Mouse (Mus musculus) limb, embryonic 11.5 days (tissue): ENCODE data around the gene Klri1. TPM values are rescaled to one million over a fixed set of nuclear protein-coding genes. Genes with fewer than 3 reads are reported as not detected.
"Not testable (repeated sequence)": the region's sequence is repeated elsewhere in the genome, so short reads cannot be mapped to it uniquely, and the experiment has no call there.

ENCODE experiments used
- ATAC-seq: fragments of 200-750 bp; cut with Nextera tagmentation; 2 replicates; pipeline ENCODE4 v1.8.0; 2017; ENCODE audit warnings: low read depth; ENCODE audit not compliant: insufficient number of reproducible peaks, low FRiP score, low TSS enrichment
- DNase-seq: peaks from one replicate; pipeline ENCODE4 v3.0.0-alpha.2; 2015; ENCODE audit warnings: low spot score
- H3K27ac ChIP-seq: fragments of 300-500 bp; sonication (generic); replicated peaks from 2 replicates; pipeline ENCODE4 v1.5.1; 2014; ENCODE audit warnings: low read depth, mild to moderate bottlenecking, low read length
- H3K27me3 ChIP-seq: fragments of 300-500 bp; sonication (generic); 2 replicates; pipeline ENCODE4 v1.6.1; 2014; ENCODE audit warnings: mild to moderate bottlenecking, low read length, mixed read lengths; ENCODE audit not compliant: control insufficient read depth, insufficient read depth
- H3K36me3 ChIP-seq: fragments of 300-500 bp; sonication (generic); 2 replicates; pipeline ENCODE4 v1.6.1; 2014; ENCODE audit warnings: mild to moderate bottlenecking, low read length, moderate library complexity, mixed read lengths; ENCODE audit not compliant: control insufficient read depth, insufficient read depth
- H3K4me1 ChIP-seq: fragments of 300-500 bp; sonication (generic); 2 replicates; pipeline ENCODE4 v1.6.1; 2014; ENCODE audit warnings: low read length, mixed read lengths; ENCODE audit not compliant: control insufficient read depth, insufficient read depth
- H3K4me2 ChIP-seq: fragments of 300-500 bp; sonication (generic); 2 replicates; pipeline ENCODE4 v1.6.1; 2014; ENCODE audit warnings: low read depth, mild to moderate bottlenecking, moderate library complexity; ENCODE audit not compliant: severe bottlenecking
- H3K4me3 ChIP-seq: fragments of 300-500 bp; sonication (generic); 2 replicates; pipeline ENCODE4 v1.5.1; 2014; ENCODE audit warnings: low read depth, low read length
- H3K9ac ChIP-seq: fragments of 300-500 bp; sonication (generic); 2 replicates; pipeline ENCODE4 v1.6.1; 2014; ENCODE audit warnings: mild to moderate bottlenecking, low read length
- H3K9me3 ChIP-seq: fragments of 300-500 bp; sonication (generic); 2 replicates; pipeline ENCODE4 v1.6.1; 2016; ENCODE audit warnings: low read length; ENCODE audit not compliant: control insufficient read depth
- WGBS: fragments of 180-500 bp; shearing (Covaris S2); extraction: QIAGEN DNeasy Blood & Tissue Kit; methylation state at CpG from one replicate; pipeline ENCODE4 v1.1.7; 2014; 5-methylcytosine and 5-hydroxymethylcytosine counted together
- microRNA-seq: library from miRNA; unstranded; fragments of <30 nt; microRNA quantifications from one replicate; pipeline ENCODE4, GENCODE M21; 2016
- polyA plus RNA-seq: library from polyadenylated mRNA; unstranded; fragments of >200 nt; fragmentation: Nextera tagmentation; extraction: Ambion mirVana; gene quantifications from 2 replicates; pipeline ENCODE4 v1.2.1, GENCODE M21; 2014

The Klri1 gene
- polyA plus RNA-seq, 1 experiment from 2014 or later, result not detected

DNA sequence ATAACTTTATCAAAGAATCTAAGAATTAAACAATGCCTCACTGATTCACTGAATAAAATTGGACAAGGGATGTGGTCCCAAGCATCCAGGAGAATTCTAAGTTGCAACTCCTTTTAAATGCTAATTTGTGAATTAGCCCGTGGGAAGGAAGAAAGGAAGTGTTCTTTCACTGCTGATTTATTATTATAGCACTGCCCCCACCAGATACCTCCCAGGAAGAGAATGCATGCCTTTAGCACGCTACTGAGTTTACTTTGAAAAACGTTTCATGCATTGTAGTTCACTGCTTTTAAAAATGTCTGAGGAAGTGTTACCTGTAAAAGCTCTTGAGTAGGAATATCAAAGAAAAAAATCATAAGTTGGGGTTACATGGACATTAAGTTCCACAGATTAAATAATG lies 3.6 kb upstream of the Klri1 start:
- Histone ChIP-seq H3K9me3 (no peaks in the 10 kb centered on the region), H3K27ac (no peak overlapping the region), H3K4me2 (no peak overlapping the region), H3K4me1 (no peaks in the 10 kb centered on the region), H3K9ac (no peak overlapping the region), H3K36me3 (no peaks in the 10 kb centered on the region), H3K4me3 (no peak overlapping the region), H3K27me3 (no peaks in the 10 kb centered on the region)
- ATAC-seq, result no peak
- no peak for DNase-seq
- 15% methylated on average over 3 of the region's 3 CpGs for WGBS

- DNase-seq, result no peak
- H3K4me1 ChIP-seq, result no peaks in the 10 kb centered on the region
- H3K9ac ChIP-seq, result no peak overlapping the region
- no peaks in the 10 kb centered on the region for H3K36me3 ChIP-seq
- H3K4me2 ChIP-seq, result no peak overlapping the region
- 42% methylated on average over 1 of the region's 1 CpGs for WGBS
- H3K9me3 ChIP-seq, result no peaks in the 10 kb centered on the region
- no peak overlapping the region for H3K4me3 ChIP-seq
- no peak overlapping the region for H3K27ac ChIP-seq
- no peak for ATAC-seq
- H3K27me3 ChIP-seq, result no peaks in the 10 kb centered on the region
These were observed 3.4 kb downstream of the Klri1 start for GRCm38 (mm10) chr6:129713566-129713965.

DNA sequence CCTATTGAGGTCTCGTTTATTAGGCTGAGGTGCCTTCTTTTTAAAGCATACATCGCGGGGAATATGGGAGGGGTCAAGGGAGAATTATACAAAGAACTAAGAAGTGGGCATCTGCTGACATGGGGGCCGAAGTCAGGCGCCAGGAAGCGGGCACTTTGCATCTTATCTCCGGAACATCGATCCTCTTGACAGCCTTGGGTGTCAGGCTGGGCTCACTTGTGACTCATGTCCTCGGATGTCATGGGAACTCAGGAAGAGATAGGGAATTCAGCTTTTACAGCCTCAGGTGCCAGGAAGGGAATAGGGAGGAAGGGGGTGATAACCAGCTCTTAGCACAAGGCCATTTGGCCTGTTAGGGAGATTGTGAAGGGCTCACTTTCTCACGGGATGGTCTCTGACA lies 25.5 kb downstream of the Klri1 start:
- DNase-seq, H3K9me3 ChIP-seq, ATAC-seq, H3K27ac ChIP-seq, H3K36me3 ChIP-seq, H3K4me1 ChIP-seq, H3K4me3 ChIP-seq, H3K27me3 ChIP-seq, H3K4me2 ChIP-seq, H3K9ac ChIP-seq: not testable (repeated sequence)
- 75% methylated on average over 10 of the region's 10 CpGs for WGBS

- H3K4me1 ChIP-seq, result no peaks in the 10 kb centered on the region
- DNase-seq (no peak), ATAC-seq (no peak)
- H3K4me2 ChIP-seq, result no peak overlapping the region
- H3K27ac ChIP-seq, result no peak overlapping the region
- 77% methylated on average over 1 of the region's 1 CpGs for WGBS
- H3K27me3 ChIP-seq, result no peaks in the 10 kb centered on the region
- H3K36me3 ChIP-seq, result no peaks in the 10 kb centered on the region
- no peak overlapping the region for H3K9ac ChIP-seq
- H3K4me3 ChIP-seq, result no peak overlapping the region
- no peaks in the 10 kb centered on the region for H3K9me3 ChIP-seq
These were observed 36.6 kb downstream of the Klri1 start for GRCm38 (mm10) chr6:129680379-129680778.

- no peaks in the 10 kb centered on the region for H3K36me3 ChIP-seq
- no peak within 1 kb of the TSS for H3K4me2 ChIP-seq
- WGBS, result 86% methylated on average over 3 of the region's 3 CpGs
- H3K4me3 ChIP-seq, result no peak within 1 kb of the TSS
- no peak within 1 kb of the TSS for H3K27ac ChIP-seq
- no peaks in the 10 kb centered on the region for H3K27me3 ChIP-seq
- ATAC-seq (no peak), DNase-seq (no peak)
- H3K9ac ChIP-seq, result no peak within 1 kb of the TSS
- no peaks in the 10 kb centered on the region for H3K4me1 ChIP-seq
- H3K9me3 ChIP-seq, result no peaks in the 10 kb centered on the region
These were observed 38.1 kb downstream of the Klri1 start, which contains the start of gene Klrc1 for GRCm38 (mm10) chr6:129678873-129679272. Gene Klrc1, minus strand, starts transcription at chr6:129678973.

DNA sequence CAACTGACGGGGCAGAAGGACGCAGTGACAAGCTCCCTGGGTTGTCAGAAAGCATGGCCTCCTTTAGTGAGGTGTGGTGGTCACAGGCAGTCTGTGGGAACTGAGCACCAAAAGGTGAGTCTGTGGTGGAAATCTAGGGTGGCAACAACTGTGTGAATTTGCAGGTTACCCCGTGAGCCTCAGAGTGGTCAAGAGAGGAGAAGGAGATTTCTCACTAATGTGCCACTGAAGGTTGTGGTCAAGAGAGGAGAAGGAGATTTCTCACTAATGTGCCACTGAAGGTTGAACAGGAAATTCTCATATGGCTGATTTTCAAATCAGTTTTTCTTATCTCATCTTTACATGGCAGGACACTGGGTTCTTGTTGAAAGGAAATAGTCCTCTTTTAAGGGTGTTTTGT lies 55.6 kb downstream of the Klri1 start:
- not testable (repeated sequence) for ATAC-seq, H3K27ac ChIP-seq, H3K9ac ChIP-seq, H3K27me3 ChIP-seq, H3K36me3 ChIP-seq, H3K4me2 ChIP-seq, DNase-seq, H3K9me3 ChIP-seq, H3K4me3 ChIP-seq, H3K4me1 ChIP-seq
- no CpG with 5 or more reads among the region's 3 CpGs for WGBS

- 81% methylated on average over 4 of the region's 4 CpGs for WGBS
- H3K36me3 ChIP-seq, result not testable (repeated sequence)
These were observed 56.3 kb downstream of the Klri1 start, which contains the start of gene Klrc2 for GRCm38 (mm10) chr6:129660589-129660988. Gene Klrc2, minus strand, starts transcription at chr6:129660689.

More at GRCm38 (mm10) chr6:129660589-129660988, 56.3 kb downstream of the Klri1 start, which contains the start of gene Klrc2:
- DNase-seq, H3K4me3 ChIP-seq, H3K4me1 ChIP-seq, H3K9me3 ChIP-seq, H3K27me3 ChIP-seq, H3K27ac ChIP-seq, H3K4me2 ChIP-seq, ATAC-seq, H3K9ac ChIP-seq: not testable (repeated sequence)

Small RNAs within 50 kb of the gene (microRNA-seq; reads per million reads assigned to microRNA genes)
- not detected for gene Mir680-1

Other genes with a start within 250 kb of the Klri1 start
- 0.38 TPM in 1 of 2 replicates, not detected in the other for gene Olr1, start 210.0 kb downstream of the Klri1 start, polyA plus RNA-seq
- gene Tmem52b, start 204.6 kb downstream of the Klri1 start, polyA plus RNA-seq, result not detected in 2 replicates
- 11.7 and 12.2 TPM in 2 replicates for gene Gabarapl1, start 184.0 kb downstream of the Klri1 start, polyA plus RNA-seq
- not detected in 2 replicates for gene Klre1, start 139.2 kb downstream of the Klri1 start, polyA plus RNA-seq
- gene Klrd1, start 125.3 kb downstream of the Klri1 start, polyA plus RNA-seq, result not detected in 2 replicates
- gene Klrk1, start 93.3 kb downstream of the Klri1 start, polyA plus RNA-seq, result not detected in 2 replicates
- not detected in 2 replicates for gene Klrc3, start 73.8 kb downstream of the Klri1 start, polyA plus RNA-seq
- gene Klrc2, start 56.4 kb downstream of the Klri1 start, polyA plus RNA-seq, result not detected in 2 replicates
- gene Klrc1, start 38.2 kb downstream of the Klri1 start, polyA plus RNA-seq, result not detected in 2 replicates
- not detected in 2 replicates for gene Klri2, start 23.4 kb upstream of the Klri1 start, polyA plus RNA-seq
- not detected in 2 replicates for gene Gm156, start 67.1 kb upstream of the Klri1 start, polyA plus RNA-seq
- not detected in 2 replicates for gene Gm17631, start 145.5 kb upstream of the Klri1 start, polyA plus RNA-seq
- not detected in 2 replicates for gene Klra17, start 159.5 kb upstream of the Klri1 start, polyA plus RNA-seq
- gene Klra5, start 200.5 kb upstream of the Klri1 start, polyA plus RNA-seq, result not detected in 2 replicates